Mouse (Mus musculus): ENCODE results near the gene Rufy3. TPM values are rescaled to one million over a fixed set of nuclear protein-coding genes. Genes with fewer than 3 reads are reported as not detected.

Gene Rufy3
- polyA plus RNA-seq, 1 experiment from 2014 or later, result 14.3 TPM

DNA sequence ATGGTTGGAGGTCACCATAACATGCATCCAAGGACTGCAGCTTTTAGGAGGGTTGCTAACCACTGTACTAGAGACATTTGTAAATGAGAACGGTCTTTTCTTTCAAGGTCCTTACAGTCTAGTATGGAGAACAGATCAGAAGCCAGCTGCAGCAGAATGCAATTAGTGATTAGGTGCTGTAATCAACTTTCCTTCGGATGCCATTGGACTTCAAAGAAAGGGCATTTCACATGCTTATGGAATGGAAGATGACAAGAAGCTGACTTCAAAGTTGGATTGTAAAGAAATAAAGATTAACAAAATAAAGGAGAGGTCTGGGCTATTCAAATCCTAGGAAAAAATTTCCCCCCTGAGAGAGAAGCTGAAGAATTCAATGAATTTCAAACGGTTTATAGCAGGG lies 119.4 kb downstream of the Rufy3 start:
- H3K36me3 ChIP-seq, result no peaks in the 10 kb centered on the region
- no peak overlapping the region for H3K27ac ChIP-seq
- no peaks in the 10 kb centered on the region for H3K9me3 ChIP-seq
- H3K4me1 ChIP-seq, result peaks cover 11% of the 10 kb centered on the region
- DNase-seq (ENCODE audit: low spot score), result no peak
- peaks cover 8% of the 10 kb centered on the region; the same call in 1 of the 2 replicates for H3K27me3 ChIP-seq (ENCODE audit: insufficient read depth, poor library complexity, severe bottlenecking)
- WGBS, result 28% methylated on average over 3 of the region's 3 CpGs
- no peak overlapping the region for H3K4me3 ChIP-seq

DNA sequence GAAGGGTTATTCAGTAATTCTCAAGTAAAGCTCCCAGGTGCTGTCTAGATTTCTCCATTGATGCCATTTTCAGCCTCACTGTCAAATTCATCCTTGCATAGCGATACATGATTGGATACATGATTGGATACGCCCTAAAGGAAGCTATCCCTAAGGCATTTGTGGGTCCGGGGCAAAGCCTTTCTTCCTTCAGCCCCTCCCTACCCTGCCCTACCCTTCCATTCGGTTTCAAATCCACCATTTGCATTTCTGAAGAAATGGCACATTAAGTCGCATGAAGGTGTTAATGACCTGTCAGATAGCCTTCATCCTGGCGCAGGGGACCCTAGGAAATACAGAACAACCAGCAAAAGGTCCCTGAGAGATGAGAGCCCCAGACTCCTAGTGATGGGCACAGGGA lies 120.5 kb downstream of the Rufy3 start:
- no peaks in the 10 kb centered on the region for H3K36me3 ChIP-seq
- H3K27ac ChIP-seq, result no peak overlapping the region
- H3K27me3 ChIP-seq (ENCODE audit: insufficient read depth, poor library complexity, severe bottlenecking), result peaks cover 8% of the 10 kb centered on the region; the same call in 1 of the 2 replicates
- H3K9me3 ChIP-seq, result no peaks in the 10 kb centered on the region
- no peak overlapping the region for H3K4me3 ChIP-seq
- no peak for DNase-seq (ENCODE audit: low spot score)
- peaks cover 7% of the 10 kb centered on the region for H3K4me1 ChIP-seq
- WGBS, result 9% methylated on average over 6 of the region's 6 CpGs

DNA sequence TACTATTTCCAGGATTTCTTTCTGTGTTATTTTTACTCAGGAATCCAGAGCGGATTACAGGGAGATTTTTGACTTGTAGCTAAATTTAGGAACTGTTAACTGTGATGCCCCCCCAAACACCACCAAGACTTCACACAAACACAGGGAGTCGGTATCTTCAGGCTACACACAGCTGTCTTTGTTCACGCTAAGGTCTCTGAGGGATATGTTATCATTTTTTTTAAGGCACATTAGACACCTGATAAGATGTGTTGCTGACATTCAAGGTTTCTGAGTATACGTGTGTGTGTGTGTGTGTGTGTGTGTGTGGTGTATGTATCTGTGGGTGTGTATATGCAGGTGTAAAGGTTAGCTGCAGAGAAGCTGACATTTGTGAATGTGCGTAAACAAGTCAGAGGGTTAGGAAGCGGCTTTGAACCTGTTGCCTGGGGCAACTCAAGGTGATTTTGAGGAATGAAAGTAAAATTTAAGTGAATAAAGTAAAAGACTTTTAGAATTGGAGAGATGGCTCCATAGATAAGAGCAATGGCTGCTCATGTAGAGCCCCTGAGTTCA lies 121.0 kb downstream of the Rufy3 start:
- DNase-seq (ENCODE audit: low spot score), result no peak
- Histone ChIP-seq H3K4me1 (peaks cover 7% of the 10 kb centered on the region), H3K27ac (no peak overlapping the region), H3K36me3 (no peaks in the 10 kb centered on the region), H3K27me3 (ENCODE audit: insufficient read depth, poor library complexity, severe bottlenecking) (peaks cover 8% of the 10 kb centered on the region; the same call in 1 of the 2 replicates), H3K4me3 (no peak overlapping the region), H3K9me3 (no peaks in the 10 kb centered on the region)
- 31% methylated on average over 6 of the region's 6 CpGs for WGBS

DNA sequence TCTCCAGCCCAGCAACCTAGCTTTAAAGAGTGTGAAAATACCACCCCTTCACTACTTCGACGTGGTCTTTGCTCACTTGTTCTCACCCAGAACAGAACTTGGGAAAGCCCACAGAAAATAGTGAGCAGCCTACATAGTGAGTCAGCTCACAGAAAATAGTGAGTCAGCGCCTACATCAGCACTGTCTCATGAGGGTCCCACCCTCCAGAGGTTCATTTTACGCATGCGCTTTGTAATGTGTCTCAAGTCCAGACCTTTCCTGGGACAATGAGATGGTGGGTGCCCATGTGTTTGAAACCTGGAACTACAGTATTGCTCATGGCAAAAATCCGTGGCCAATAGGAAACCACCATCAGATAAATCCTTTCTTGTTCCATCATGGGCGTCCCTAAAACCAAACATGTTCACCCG lies 123.2 kb downstream of the Rufy3 start:
- peaks cover 7% of the 10 kb centered on the region for H3K4me1 ChIP-seq
- no peak overlapping the region for H3K4me3 ChIP-seq
- H3K27ac ChIP-seq, result no peak overlapping the region
- 79% methylated on average over 8 of the region's 8 CpGs for WGBS
- no peak for DNase-seq (ENCODE audit: low spot score)
- no peaks in the 10 kb centered on the region for H3K9me3 ChIP-seq
- H3K36me3 ChIP-seq, result no peaks in the 10 kb centered on the region
- H3K27me3 ChIP-seq (ENCODE audit: insufficient read depth, poor library complexity, severe bottlenecking), result peaks cover 8% of the 10 kb centered on the region; the same call in 1 of the 2 replicates

DNA sequence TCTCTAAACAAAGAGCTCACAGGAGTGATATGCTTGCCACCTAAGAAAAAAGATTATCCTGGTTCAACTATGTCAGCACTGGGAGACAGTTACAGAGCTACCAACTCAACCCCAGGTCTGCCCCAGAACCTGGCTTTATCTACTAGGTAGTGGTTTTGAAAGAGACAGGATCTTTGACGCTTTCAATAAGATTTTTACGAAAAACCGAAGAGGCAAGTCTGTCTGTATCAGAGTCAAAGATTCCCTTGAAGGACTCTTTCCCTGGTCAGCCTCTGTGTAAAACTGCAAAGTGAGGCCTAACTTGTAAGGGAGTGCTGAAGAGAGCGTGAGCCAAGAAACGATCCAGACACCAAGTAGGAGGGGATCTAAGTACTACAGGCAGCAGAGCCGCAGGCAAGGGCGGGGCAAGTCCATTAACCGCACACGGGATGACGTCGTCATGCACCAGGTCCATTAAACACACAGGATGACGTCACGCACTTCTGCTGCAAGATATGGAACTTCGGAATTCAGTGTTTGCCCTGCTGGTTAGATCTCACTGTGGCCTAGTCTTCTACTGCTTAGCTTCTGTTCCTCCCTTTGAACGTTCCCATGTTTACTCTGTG lies 123.8 kb downstream of the Rufy3 start:
- H3K27me3 ChIP-seq (ENCODE audit: insufficient read depth, poor library complexity, severe bottlenecking), result peaks cover 8% of the 10 kb centered on the region; the same call in 1 of the 2 replicates
- no peak for DNase-seq (ENCODE audit: low spot score)
- H3K9me3 ChIP-seq, result no peaks in the 10 kb centered on the region
- H3K4me3 ChIP-seq, result no peak overlapping the region
- H3K4me1 ChIP-seq, result peaks cover 7% of the 10 kb centered on the region
- no peak overlapping the region for H3K27ac ChIP-seq
- H3K36me3 ChIP-seq, result no peaks in the 10 kb centered on the region
- WGBS, result 64% methylated on average over 15 of the region's 15 CpGs

DNA sequence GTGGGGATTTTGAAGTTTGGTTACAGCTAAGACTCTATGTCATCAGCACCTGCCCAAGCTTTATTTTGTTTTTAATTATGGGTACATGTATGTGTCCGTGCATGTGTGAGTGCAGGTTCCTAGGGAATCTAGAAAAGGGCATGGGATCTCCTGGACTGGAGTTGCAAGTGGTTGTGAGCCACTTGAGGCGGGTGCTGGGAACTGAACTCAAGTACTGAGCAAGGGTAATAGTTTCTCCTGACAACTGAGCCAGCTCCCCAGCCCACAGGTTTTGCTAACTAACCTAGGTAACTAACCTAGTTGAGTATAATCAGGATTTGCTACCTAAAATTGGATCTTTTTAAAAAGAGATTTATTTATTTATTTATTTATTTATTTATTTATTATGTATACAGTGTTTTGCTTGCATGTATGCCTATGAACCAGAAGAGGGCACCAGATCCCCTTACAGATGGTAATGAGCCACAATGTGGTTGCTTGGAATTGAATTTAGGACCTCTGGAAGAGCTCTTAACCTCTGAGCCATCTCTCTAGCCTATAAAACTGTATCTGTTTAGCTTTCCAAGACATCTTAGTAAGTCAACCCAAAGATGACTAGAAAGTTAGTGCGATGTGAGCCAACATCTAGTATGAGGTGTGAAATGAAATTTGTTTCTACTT lies 124.6 kb downstream of the Rufy3 start:
- DNase-seq (ENCODE audit: low spot score), result no peak

DNA sequence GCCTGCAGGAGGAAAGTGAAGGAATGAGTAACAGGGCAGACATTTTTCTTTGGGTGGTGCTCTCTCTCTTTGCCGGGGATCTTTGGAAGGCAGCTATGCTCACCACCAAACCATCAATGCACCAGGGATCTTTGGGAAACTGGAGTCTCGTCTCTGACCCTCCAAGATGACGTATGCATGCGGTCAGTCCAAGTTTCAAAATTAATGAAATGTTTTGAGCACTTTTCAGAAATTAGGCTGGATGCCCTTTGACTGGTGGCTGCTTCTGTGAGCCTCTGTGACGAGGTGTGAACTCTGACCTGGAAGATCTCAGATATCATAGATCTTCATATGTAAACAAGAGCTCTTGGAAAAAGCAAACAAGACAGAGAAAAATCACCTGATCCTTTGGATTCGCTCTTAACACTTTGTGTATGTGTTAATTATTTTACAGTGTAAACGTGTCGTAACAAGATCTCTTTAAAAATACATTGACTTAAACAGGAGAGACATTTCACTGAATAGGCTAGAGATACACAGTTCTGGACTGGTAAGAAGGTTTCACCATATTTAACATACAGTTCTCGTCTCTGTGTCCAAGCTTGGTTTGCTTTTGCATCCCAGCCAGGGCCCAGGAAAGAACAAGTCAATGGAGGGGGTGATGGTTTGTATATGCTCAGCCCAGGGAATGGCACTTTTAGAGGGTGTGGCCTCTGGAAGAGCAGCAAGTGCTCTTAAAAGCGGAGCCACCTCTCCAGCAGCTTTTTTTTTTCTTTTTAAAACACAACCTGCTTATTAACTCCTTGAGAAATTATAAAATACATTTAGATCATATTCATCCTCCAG lies 126.1 kb downstream of the Rufy3 start:
- H3K4me3 ChIP-seq, result no peak overlapping the region
- H3K36me3 ChIP-seq, result no peaks in the 10 kb centered on the region
- peaks cover under 1% of the 10 kb centered on the region; the same call in 1 of the 2 replicates for H3K4me1 ChIP-seq
- WGBS, result 71% methylated on average over 10 of the region's 10 CpGs
- no peak for DNase-seq (ENCODE audit: low spot score)
- no peaks in the 10 kb centered on the region for H3K27me3 ChIP-seq (ENCODE audit: insufficient read depth, poor library complexity, severe bottlenecking)
- no peak overlapping the region for H3K27ac ChIP-seq
- H3K9me3 ChIP-seq, result no peaks in the 10 kb centered on the region

More for the DNA sequence above, 124.6 kb downstream of the Rufy3 start:
- Histone ChIP-seq H3K4me3 (no peak overlapping the region), H3K4me1 (peaks cover 7% of the 10 kb centered on the region), H3K27ac (no peak overlapping the region), H3K36me3 (no peaks in the 10 kb centered on the region), H3K27me3 (ENCODE audit: insufficient read depth, poor library complexity, severe bottlenecking) (peaks cover 8% of the 10 kb centered on the region; the same call in 1 of the 2 replicates), H3K9me3 (no peaks in the 10 kb centered on the region)
- WGBS, result 65% methylated on average over 3 of the region's 3 CpGs

DNA sequence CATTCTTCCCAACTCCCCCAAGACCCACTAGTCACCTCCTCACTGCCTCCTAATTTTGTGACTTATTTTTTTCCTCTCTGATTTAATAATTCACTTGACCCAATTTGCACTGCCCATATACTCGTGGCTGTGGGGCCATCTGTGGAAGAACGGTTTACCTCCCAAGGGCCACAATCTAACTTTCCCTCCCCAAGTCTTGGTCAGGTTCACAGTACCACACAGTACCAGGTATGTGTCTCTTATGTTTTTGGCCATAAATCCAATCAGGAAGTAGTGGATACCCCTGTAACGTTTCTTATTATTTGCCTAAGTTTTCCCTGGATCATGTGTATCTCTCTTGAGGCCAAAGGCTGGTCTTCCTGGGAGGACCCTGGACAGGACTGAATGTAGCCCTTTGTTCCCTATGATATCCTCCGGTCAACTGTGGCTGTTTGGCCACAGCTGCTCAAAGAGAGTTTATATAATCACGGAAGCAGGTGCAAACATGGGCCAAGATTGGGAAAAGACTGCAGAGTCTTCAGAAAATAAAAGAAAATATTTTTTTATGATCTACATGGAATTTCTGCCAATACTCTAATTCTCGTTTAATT lies 126.8 kb downstream of the Rufy3 start:
- Histone ChIP-seq H3K9me3 (no peaks in the 10 kb centered on the region), H3K27ac (no peak overlapping the region), H3K27me3 (ENCODE audit: insufficient read depth, poor library complexity, severe bottlenecking) (no peaks in the 10 kb centered on the region), H3K4me3 (no peak overlapping the region), H3K36me3 (no peaks in the 10 kb centered on the region), H3K4me1 (no peaks in the 10 kb centered on the region)
- DNase-seq (ENCODE audit: low spot score), result no peak
- 80% methylated on average over 6 of the region's 6 CpGs for WGBS

DNA sequence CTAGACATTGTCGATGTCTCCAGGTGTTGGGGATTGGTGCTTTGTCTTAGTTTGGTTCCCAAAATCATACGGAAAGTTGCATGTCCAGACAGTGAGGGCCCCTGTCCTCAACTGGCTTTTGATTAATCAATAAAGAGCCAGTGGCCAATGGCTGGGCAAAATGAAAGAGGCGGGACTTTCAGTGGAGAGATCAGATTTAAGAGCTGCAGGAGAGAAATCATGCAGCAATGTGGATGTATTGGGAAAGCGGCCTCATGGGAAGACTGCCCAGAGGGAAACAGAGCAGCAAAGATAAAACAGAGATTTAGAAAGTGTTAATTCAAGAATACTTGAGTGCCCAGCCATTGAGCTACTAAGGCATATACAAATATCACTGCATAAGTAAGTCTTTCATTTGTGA lies 127.7 kb downstream of the Rufy3 start:
- H3K4me3 ChIP-seq, result no peak overlapping the region
- WGBS, result 82% methylated on average over 4 of the region's 4 CpGs
- no peaks in the 10 kb centered on the region for H3K4me1 ChIP-seq
- H3K27me3 ChIP-seq (ENCODE audit: insufficient read depth, poor library complexity, severe bottlenecking), result no peaks in the 10 kb centered on the region
- H3K9me3 ChIP-seq, result no peaks in the 10 kb centered on the region
- no peaks in the 10 kb centered on the region for H3K36me3 ChIP-seq
- DNase-seq (ENCODE audit: low spot score), result no peak
- no peak overlapping the region for H3K27ac ChIP-seq

DNA sequence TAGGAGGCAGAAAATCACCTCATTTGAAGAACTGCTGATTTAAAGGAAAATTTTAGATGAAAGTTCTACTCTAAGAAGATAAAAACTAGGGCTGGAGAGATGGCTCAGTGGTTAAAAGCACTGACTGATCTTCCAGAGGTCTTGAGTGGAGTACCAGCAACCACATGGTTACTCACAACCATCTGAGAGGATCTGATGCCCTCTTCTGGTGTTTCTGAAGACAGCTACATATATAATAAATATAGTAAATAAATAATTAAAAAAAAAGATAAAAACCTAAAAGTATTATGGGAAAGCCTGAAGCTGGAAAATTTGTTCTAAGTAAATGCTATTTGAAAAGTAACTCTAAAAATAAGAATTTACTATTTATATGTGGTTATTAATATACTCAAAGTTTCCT lies 128.2 kb downstream of the Rufy3 start:
- no peaks in the 10 kb centered on the region for H3K4me1 ChIP-seq
- H3K9me3 ChIP-seq, result no peaks in the 10 kb centered on the region
- no peaks in the 10 kb centered on the region for H3K36me3 ChIP-seq
- no peak overlapping the region for H3K4me3 ChIP-seq
- no peak for DNase-seq (ENCODE audit: low spot score)
- H3K27ac ChIP-seq, result no peak overlapping the region
- no peaks in the 10 kb centered on the region for H3K27me3 ChIP-seq (ENCODE audit: insufficient read depth, poor library complexity, severe bottlenecking)

DNA sequence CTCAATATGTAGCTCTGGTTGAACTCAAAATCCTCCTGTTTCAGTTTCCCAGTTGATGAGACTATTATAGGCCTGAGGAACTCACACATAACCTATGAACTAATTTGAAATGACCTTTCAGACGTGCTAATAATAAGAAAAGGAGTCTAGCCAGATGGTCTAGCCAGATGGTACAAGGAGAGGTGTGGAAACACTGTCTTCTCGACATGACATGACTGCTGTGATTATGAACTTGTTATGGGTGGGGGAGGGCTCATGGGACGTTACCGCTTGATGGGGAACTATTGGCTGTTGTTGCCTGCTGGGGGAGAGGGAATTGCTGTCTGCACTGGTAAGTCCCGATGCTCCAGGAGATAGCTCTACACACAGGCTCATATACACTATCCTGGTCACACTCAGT lies 132.5 kb downstream of the Rufy3 start:
- Histone ChIP-seq H3K27ac (no peak overlapping the region), H3K4me1 (no peaks in the 10 kb centered on the region), H3K9me3 (no peaks in the 10 kb centered on the region), H3K27me3 (ENCODE audit: insufficient read depth, poor library complexity, severe bottlenecking) (no peaks in the 10 kb centered on the region), H3K4me3 (no peak overlapping the region), H3K36me3 (no peaks in the 10 kb centered on the region)
- WGBS, result 82% methylated on average over 5 of the region's 5 CpGs
- DNase-seq (ENCODE audit: low spot score), result no peak

DNA sequence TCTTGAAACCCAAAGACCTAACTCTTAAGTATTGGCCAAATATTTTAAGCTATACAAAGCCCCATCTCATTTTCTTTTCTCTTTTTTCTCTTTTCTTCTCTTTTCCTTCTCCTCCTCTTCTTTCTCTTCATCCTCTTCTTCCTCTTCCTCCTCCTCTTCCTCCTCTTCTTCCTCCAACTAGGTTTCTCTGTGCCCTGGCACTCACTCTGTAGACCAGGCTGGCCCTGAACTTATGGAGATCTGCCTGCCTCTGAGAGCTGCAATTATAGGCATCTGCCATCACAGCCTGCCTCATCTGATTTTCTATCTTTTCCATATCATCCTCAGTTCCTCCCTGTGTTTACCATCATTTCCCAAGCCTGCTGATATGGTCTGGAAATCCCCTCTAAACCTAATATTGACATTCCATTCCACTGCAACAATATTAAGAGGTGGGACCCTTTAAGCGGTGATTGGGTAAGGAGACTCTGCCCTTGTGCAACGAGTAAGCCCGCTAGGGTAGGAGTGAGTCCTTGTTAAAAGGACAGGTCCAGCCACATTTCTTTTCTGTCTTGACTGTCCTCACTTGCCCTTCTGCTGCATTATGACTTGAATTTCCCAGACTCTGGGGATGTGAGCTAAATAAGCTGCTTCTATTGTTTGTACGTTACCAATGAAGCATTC lies 134.5 kb downstream of the Rufy3 start:
- DNase-seq (ENCODE audit: low spot score), result no peak
- Histone ChIP-seq H3K4me1 (no peaks in the 10 kb centered on the region), H3K4me3 (no peak overlapping the region), H3K9me3 (no peaks in the 10 kb centered on the region), H3K36me3 (no peaks in the 10 kb centered on the region), H3K27ac (no peak overlapping the region), H3K27me3 (ENCODE audit: insufficient read depth, poor library complexity, severe bottlenecking) (no peaks in the 10 kb centered on the region)
- WGBS, result 70% methylated on average over 4 of the region's 4 CpGs
